ENCODE assay signal across 25 mouse cellular contexts in the genomic region with DNA sequence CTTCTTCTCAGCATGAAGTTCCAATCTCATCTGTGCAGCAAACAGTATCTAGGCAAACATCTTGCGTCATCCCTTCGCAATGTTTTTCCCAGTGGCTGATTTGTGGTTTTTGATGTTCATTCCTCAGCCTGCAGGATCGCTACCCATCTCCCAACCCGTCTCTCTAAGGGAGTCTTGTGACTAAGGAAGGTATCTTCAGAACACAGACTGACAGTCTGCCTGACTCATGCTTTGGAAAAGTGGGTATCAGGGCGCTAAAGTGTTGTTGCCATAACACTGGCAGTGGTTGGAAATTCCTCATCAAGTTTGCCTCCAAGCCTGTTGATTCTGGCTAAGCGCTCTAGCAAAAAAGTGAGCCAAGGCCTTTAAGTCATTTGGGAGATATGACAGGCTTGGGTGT.
A peak's percentile ranks its signal among the peaks of the same experiment; 100 is the strongest.
DNase-seq lines count a peak whose midpoint lies in the region; ATAC-seq and TF ChIP-seq lines count a peak whose summit lies in the region.
"Had no signal": no experiment of that assay in that cellular context is flagged by ENCODE, and none has a peak within 500 bp of the region (broad histone marks: within the 10 kb centered on the region; RNA-seq: fewer than 3 reads in every experiment).

No protein-coding gene starts in this region.

- no peaks in the 10 kb centered on the region for H3K9me3 ChIP-seq in heart, embryonic 11.5 days (replicated peaks; ENCODE audit: control insufficient read depth, low read length)
- no peaks in the 10 kb centered on the region for H3K9me3 ChIP-seq in ES-E14 (ENCODE audit: control insufficient read depth, insufficient read depth, low read depth, low read length)
- H3K9me3 ChIP-seq: embryonic facial prominence, embryonic 15.5 days; forebrain, embryonic 12.5 days; G1E; hindbrain, embryonic 13.5 days; liver, embryonic 15.5 days; lung, embryonic 15.5 days had no signal

- in situ Hi-C loops in ES-E14 (cut with MboI; ENCODE audit: low sequenced_read_pairs in 2 of 2, unreplicated experiment in 2 of 2): no loop called here

- WGBS in heart, embryonic 11.5 days (ENCODE audit: insufficient replicate concordance): 75% methylated on average over 6 of the region's 6 CpGs

- no peak for ATAC-seq in heart, embryonic 11.5 days (replicated peaks; ENCODE audit: insufficient number of reproducible peaks, low FRiP score, low TSS enrichment)
- ATAC-seq: inflammation-experienced regulatory T-cells, adult 6 months had no signal

- DNase-seq in heart, adult 11 months: peak; percentile 92
- DNase-seq in 3T3-L1 (ENCODE audit: low read depth, low spot score): peak; percentile 98
- peak; percentile 4 for DNase-seq in ES-E14 (ENCODE audit: low read depth, low spot score)
- peak; percentile 27 for DNase-seq in brain, adult 2 months (ENCODE audit: low read depth, low spot score)
- DNase-seq in yolk sac, embryonic 10.5 days (ENCODE audit: low spot score): no peak
- DNase-seq in left cerebral cortex, postnatal 14 days (ENCODE audit: low spot score in 2 of 2): no peak
- no peak for DNase-seq in retina, embryonic 14.5 days (ENCODE audit: low spot score)
- DNase-seq: cerebellum, adult 9-10 months; kidney, adult 18-20 months; kidney, postnatal 4 days; left cerebral cortex, postnatal 4 days; liver; lung, postnatal 36 days; midbrain, embryonic 14.5 days; right cerebral cortex, postnatal 14 days; spleen, adult 18-20 months had no signal

- intact Hi-C loops in left cerebral cortex, postnatal 14 days (cut with DNase I): no loop called here

- H3K4me3 ChIP-seq in heart, embryonic 11.5 days (ENCODE audit: low read depth, low read length): no peak overlapping the region
- H3K4me3 ChIP-seq in ES-E14 (ENCODE audit: insufficient read depth in 1 of 2, low read depth in 1 of 2, low read length in 2 of 2, poor library complexity in 1 of 2, severe bottlenecking in 1 of 2): no peak overlapping the region
- H3K4me3 ChIP-seq: embryonic facial prominence, embryonic 15.5 days; forebrain, embryonic 12.5 days; hindbrain, embryonic 13.5 days; left cerebral cortex, adult 2 months; liver, embryonic 15.5 days; lung, embryonic 15.5 days had no signal

- H3K4me2 ChIP-seq in heart, embryonic 11.5 days: no peak overlapping the region
- H3K4me2 ChIP-seq: embryonic facial prominence, embryonic 15.5 days; forebrain, embryonic 12.5 days; hindbrain, embryonic 13.5 days; liver, embryonic 15.5 days; lung, embryonic 15.5 days had no signal

- peaks cover 3% of the 10 kb centered on the region; the same call in 1 of the 2 replicates for H3K4me1 ChIP-seq in heart, embryonic 11.5 days (ENCODE audit: control insufficient read depth, insufficient read depth, low read length)
- no peaks in the 10 kb centered on the region; a peak in 1 of 4 replicates for H3K4me1 ChIP-seq in ES-E14 (ENCODE audit: control insufficient read depth in 2 of 2, insufficient read depth in 2 of 2, low read length in 2 of 2, poor library complexity in 1 of 2)
- H3K4me1 ChIP-seq: embryonic facial prominence, embryonic 15.5 days; liver, embryonic 15.5 days; lung, embryonic 15.5 days had no signal

- no peak overlapping the region for H3K9ac ChIP-seq in heart, embryonic 11.5 days (ENCODE audit: low read depth, low read length)
- no peak overlapping the region for H3K9ac ChIP-seq in ES-E14 (ENCODE audit: insufficient read depth, low read depth, low read length, poor library complexity, severe bottlenecking)
- H3K9ac ChIP-seq: embryonic facial prominence, embryonic 15.5 days; forebrain, embryonic 12.5 days; hindbrain, embryonic 13.5 days; liver, embryonic 15.5 days; lung, embryonic 15.5 days had no signal

- H3K27me3 ChIP-seq in heart, embryonic 11.5 days (ENCODE audit: control insufficient read depth, insufficient read depth, low read length): no peaks in the 10 kb centered on the region
- H3K27me3 ChIP-seq: embryonic facial prominence, embryonic 15.5 days; forebrain, embryonic 12.5 days; hindbrain, embryonic 13.5 days; liver, embryonic 15.5 days; lung, embryonic 15.5 days had no signal

- H3K36me3 ChIP-seq in heart, embryonic 11.5 days (ENCODE audit: control insufficient read depth, insufficient read depth, low read length): no peaks in the 10 kb centered on the region
- H3K36me3 ChIP-seq in ES-E14 (ENCODE audit: control insufficient read depth, insufficient read depth, low read length, poor library complexity, severe bottlenecking): no peaks in the 10 kb centered on the region
- H3K36me3 ChIP-seq: embryonic facial prominence, embryonic 15.5 days; forebrain, embryonic 12.5 days; G1E; hindbrain, embryonic 13.5 days; liver, embryonic 15.5 days; lung, embryonic 15.5 days had no signal

- no peak overlapping the region for H3K27ac ChIP-seq in heart, embryonic 11.5 days (ENCODE audit: low read depth, low read length)
- H3K27ac ChIP-seq in ES-E14 (ENCODE audit: insufficient read depth, low read depth, low read length, poor library complexity, severe bottlenecking): no peak overlapping the region
- H3K27ac ChIP-seq: embryonic facial prominence, embryonic 15.5 days; forebrain, embryonic 12.5 days; left cerebral cortex, adult 2 months; liver, embryonic 15.5 days; lung, embryonic 15.5 days had no signal

TF ChIP-seq in ES-E14, 5 proteins besides CTCF, POLR2A, EP300 and RAD21:
- TF ChIP-seq ZNF384 (IDR thresholded peaks at IDR 0.05; ENCODE audit: low read depth, low read length): no peak
- no peak for TF ChIP-seq HCFC1 (IDR thresholded peaks at IDR 0.05; ENCODE audit: borderline replicate concordance, insufficient read depth, low read length)
- no peak for TF ChIP-seq CHD2 (IDR thresholded peaks at IDR 0.05; ENCODE audit: low read depth, low read length)
- no peak for TF ChIP-seq MAFK (IDR thresholded peaks at IDR 0.05; ENCODE audit: insufficient read depth, low read depth, low read length)
- TF ChIP-seq ZC3H11A (IDR thresholded peaks at IDR 0.05; ENCODE audit: borderline replicate concordance, low read depth, low read length): no peak
TF ChIP-seq in ES-E14: peak in this region for 0.

Comparison
In these comparisons a context has a peak if more than half of its experiments do, and no peak if none do; other contexts are left out.
1. DNase-seq: peak in heart, adult 11 months (single experiment), 3T3-L1 (single experiment), ES-E14 (single experiment) and brain, adult 2 months (single experiment); none in yolk sac, embryonic 10.5 days (single experiment), left cerebral cortex, postnatal 14 days (0 of 2) and retina, embryonic 14.5 days (single experiment).